Mouse (Mus musculus): ENCODE measurements around the gene Trub2. TPM values are rescaled to one million over a fixed set of nuclear protein-coding genes. Genes with fewer than 3 reads are reported as not detected.
A peak's percentile ranks its signal among the peaks of the same experiment; 100 is the strongest.

The Trub2 gene
- polyA plus RNA-seq, 1 experiment, result 29.8 TPM

DNA sequence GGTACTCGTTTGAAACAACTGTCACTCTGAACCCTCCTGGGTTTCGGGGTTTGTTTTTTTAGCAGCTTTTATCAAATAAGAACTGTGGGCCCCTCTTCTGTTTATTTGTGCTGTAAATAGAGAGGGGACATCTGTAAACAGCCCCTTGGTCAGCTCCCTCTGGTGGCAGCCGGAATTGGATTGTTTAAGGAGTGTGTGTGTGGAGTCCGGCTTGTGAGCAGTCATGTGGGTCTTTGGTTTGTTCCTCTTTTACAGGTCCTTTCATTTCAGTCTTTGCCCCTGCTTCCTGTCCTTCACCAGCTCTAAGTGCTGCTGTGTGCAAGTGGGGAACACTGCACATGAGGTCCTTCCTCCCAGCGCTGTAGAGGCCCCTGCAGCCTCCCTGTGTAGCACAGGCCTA lies 48.9 kb downstream of the Trub2 start:
- TF ChIP-seq CTCF (IDR thresholded peaks at IDR 0.05; ENCODE audit: extremely low read depth, insufficient read length, insufficient replicate concordance, low read depth, low read length) (peak; percentile 13; the same call in 1 of the 2 replicates), POLR2A (IDR thresholded peaks at IDR 0.05; ENCODE audit: low read depth, low read length) (no peak)

DNA sequence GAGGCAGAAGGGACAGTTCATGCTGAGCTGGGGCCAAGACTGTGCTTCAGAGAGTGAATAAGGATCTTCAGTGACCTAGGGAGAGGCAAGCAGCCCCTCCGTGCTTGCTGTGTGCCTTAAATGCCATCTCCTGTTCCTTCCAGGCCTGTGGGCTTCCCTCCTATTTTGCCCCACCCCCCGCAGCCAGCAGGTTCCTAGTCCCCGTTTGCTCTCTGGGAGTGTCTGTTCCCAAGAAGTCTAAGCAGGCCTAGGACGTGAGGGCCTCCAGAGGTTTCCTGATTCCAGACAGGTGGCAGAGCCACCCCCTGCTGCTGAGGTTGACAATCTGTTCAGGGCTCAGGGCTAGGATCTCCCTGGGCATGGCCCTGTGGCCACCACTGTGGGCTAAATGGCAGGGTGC lies 49.5 kb downstream of the Trub2 start:
- Histone ChIP-seq H3K4me1 (ENCODE audit: control insufficient read depth, insufficient read depth, insufficient read length, low read length) (no peaks in the 10 kb centered on the region), H3K27ac (ENCODE audit: insufficient read depth, low read depth, low read length) (no peak overlapping the region), H3K36me3 (ENCODE audit: control insufficient read depth, insufficient read depth, low read length) (peaks cover 37% of the 10 kb centered on the region), H3K4me3 (ENCODE audit: low read depth, low read length) (no peak overlapping the region), H3K27me3 (ENCODE audit: control insufficient read depth, insufficient read depth, low read length) (no peaks in the 10 kb centered on the region)
- WGBS, result 71% methylated on average over 4 of the region's 4 CpGs
- no peak for TF ChIP-seq CTCF (IDR thresholded peaks at IDR 0.05; ENCODE audit: extremely low read depth, insufficient read length, insufficient replicate concordance, low read depth, low read length)
- TF ChIP-seq POLR2A (IDR thresholded peaks at IDR 0.05; ENCODE audit: low read depth, low read length), result no peak

More for the DNA sequence above, 48.9 kb downstream of the Trub2 start:
- WGBS, result 73% methylated on average over 5 of the region's 5 CpGs
- no peak overlapping the region for H3K27ac ChIP-seq (ENCODE audit: insufficient read depth, low read depth, low read length)
- H3K4me3 ChIP-seq (ENCODE audit: low read depth, low read length), result no peak overlapping the region
- H3K27me3 ChIP-seq (ENCODE audit: control insufficient read depth, insufficient read depth, low read length), result no peaks in the 10 kb centered on the region
- no peaks in the 10 kb centered on the region for H3K4me1 ChIP-seq (ENCODE audit: control insufficient read depth, insufficient read depth, insufficient read length, low read length)
- H3K36me3 ChIP-seq (ENCODE audit: control insufficient read depth, insufficient read depth, low read length), result peaks cover 33% of the 10 kb centered on the region

DNA sequence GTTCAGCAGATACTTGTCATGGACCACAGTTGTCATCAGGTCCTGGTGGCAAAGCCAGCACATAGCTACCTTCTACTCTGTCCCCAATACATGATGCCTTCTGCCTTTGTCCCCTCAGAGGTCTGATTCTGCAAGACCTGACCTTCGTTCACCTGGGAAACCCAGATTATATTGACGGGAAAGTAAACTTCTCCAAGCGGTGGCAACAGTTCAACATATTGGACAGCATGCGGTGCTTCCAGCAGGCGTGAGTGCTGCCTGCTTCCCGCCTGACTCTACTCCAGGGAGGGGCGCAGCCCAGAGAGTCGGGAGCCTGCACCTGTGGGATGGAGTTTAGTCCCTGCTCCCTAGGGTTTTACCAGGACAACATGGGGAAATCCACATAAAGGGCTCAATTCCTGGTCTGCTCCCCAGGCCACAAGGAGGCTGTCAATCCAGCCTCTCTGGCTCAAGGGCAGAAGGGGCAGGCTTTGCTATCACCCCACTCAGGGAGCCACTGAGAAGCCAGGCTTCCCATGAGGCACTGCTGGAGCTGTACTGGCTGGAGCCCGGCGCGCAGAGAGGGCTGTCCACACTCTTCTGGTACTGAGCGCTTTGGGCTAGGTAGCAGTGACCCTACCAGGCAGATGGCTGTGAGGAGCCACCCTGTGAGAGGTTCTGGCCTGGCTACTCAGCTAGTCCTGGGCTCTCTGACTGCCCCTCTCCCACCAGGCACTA lies 50.9 kb downstream of the Trub2 start:
- Histone ChIP-seq H3K27ac (ENCODE audit: insufficient read depth, low read depth, low read length) (no peak overlapping the region), H3K36me3 (ENCODE audit: control insufficient read depth, insufficient read depth, low read length) (peaks cover 38% of the 10 kb centered on the region), H3K27me3 (ENCODE audit: control insufficient read depth, insufficient read depth, low read length) (no peaks in the 10 kb centered on the region), H3K4me1 (ENCODE audit: control insufficient read depth, insufficient read depth, insufficient read length, low read length) (no peaks in the 10 kb centered on the region), H3K4me3 (ENCODE audit: low read depth, low read length) (no peak overlapping the region)
- TF ChIP-seq POLR2A (IDR thresholded peaks at IDR 0.05; ENCODE audit: low read depth, low read length) (no peak), CTCF (IDR thresholded peaks at IDR 0.05; ENCODE audit: extremely low read depth, insufficient read length, insufficient replicate concordance, low read depth, low read length) (no peak)
- 63% methylated on average over 12 of the region's 12 CpGs for WGBS

DNA sequence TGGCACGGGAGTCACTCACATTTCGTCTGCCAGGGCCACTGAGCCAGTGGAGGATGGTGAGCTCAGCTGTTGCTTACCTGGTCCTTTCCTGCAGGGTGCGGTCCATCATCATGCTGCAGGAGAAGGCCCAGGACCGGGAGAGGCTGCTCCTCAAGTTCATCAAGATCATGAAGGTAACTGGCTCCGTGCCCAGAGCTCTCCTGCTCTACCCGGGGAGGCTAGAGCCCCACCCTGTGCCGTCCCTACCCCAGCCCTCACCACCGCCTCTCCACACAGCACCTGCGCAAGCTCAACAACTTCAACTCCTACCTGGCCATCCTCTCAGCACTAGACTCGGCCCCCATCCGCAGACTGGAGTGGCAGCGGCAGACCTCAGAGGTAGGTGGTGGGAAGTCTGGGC lies 52.6 kb downstream of the Trub2 start:
- H3K4me3 ChIP-seq (ENCODE audit: low read depth, low read length), result no peak overlapping the region
- no peak for TF ChIP-seq CTCF (IDR thresholded peaks at IDR 0.05; ENCODE audit: extremely low read depth, insufficient read length, insufficient replicate concordance, low read depth, low read length)
- no peak for TF ChIP-seq POLR2A (IDR thresholded peaks at IDR 0.05; ENCODE audit: low read depth, low read length)
- peaks cover 39% of the 10 kb centered on the region for H3K36me3 ChIP-seq (ENCODE audit: control insufficient read depth, insufficient read depth, low read length)
- no peaks in the 10 kb centered on the region for H3K4me1 ChIP-seq (ENCODE audit: control insufficient read depth, insufficient read depth, insufficient read length, low read length)
- 60% methylated on average over 12 of the region's 12 CpGs for WGBS
- no peaks in the 10 kb centered on the region for H3K27me3 ChIP-seq (ENCODE audit: control insufficient read depth, insufficient read depth, low read length)
- H3K27ac ChIP-seq (ENCODE audit: insufficient read depth, low read depth, low read length), result no peak overlapping the region

GRCm38 (mm10) chr2:29733348-29733747 lies 55.0 kb downstream of the Trub2 start:
- peaks cover 42% of the 10 kb centered on the region for H3K36me3 ChIP-seq (ENCODE audit: control insufficient read depth, insufficient read depth, low read length)
- 98% methylated on average over 5 of the region's 5 CpGs for WGBS
- H3K4me1 ChIP-seq (ENCODE audit: control insufficient read depth, insufficient read depth, insufficient read length, low read length), result no peaks in the 10 kb centered on the region
- H3K27ac ChIP-seq (ENCODE audit: insufficient read depth, low read depth, low read length), result no peak overlapping the region
- no peaks in the 10 kb centered on the region for H3K27me3 ChIP-seq (ENCODE audit: control insufficient read depth, insufficient read depth, low read length)
- TF ChIP-seq POLR2A (IDR thresholded peaks at IDR 0.05; ENCODE audit: low read depth, low read length), result no peak
- no peak for TF ChIP-seq CTCF (IDR thresholded peaks at IDR 0.05; ENCODE audit: extremely low read depth, insufficient read length, insufficient replicate concordance, low read depth, low read length)
- H3K4me3 ChIP-seq (ENCODE audit: low read depth, low read length), result no peak overlapping the region

DNA sequence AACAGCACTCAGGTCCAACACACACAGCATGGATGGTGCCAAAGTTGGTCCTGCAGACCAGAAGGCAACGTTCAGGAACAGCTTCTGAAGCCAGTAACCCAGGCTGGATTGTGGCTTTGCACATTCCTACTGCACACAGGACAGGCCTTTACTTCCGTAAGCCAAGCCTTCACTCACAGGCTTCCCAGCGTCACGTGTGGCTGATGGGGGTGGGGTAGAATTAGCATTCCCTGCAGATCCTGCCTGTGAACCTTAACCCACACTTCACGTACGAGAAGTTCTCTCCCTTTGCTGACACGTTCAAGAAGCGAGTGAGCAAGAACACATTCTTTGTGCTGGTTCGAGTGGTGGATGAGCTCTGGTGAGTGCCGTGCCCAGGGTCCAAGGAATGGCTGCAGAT lies 55.7 kb downstream of the Trub2 start:
- H3K27ac ChIP-seq (ENCODE audit: insufficient read depth, low read depth, low read length), result no peak overlapping the region
- no peaks in the 10 kb centered on the region for H3K27me3 ChIP-seq (ENCODE audit: control insufficient read depth, insufficient read depth, low read length)
- WGBS, result 90% methylated on average over 10 of the region's 10 CpGs
- TF ChIP-seq CTCF (IDR thresholded peaks at IDR 0.05; ENCODE audit: extremely low read depth, insufficient read length, insufficient replicate concordance, low read depth, low read length) (no peak), POLR2A (IDR thresholded peaks at IDR 0.05; ENCODE audit: low read depth, low read length) (no peak)
- no peaks in the 10 kb centered on the region for H3K4me1 ChIP-seq (ENCODE audit: control insufficient read depth, insufficient read depth, insufficient read length, low read length)
- peaks cover 38% of the 10 kb centered on the region for H3K36me3 ChIP-seq (ENCODE audit: control insufficient read depth, insufficient read depth, low read length)
- no peak overlapping the region for H3K4me3 ChIP-seq (ENCODE audit: low read depth, low read length)

DNA sequence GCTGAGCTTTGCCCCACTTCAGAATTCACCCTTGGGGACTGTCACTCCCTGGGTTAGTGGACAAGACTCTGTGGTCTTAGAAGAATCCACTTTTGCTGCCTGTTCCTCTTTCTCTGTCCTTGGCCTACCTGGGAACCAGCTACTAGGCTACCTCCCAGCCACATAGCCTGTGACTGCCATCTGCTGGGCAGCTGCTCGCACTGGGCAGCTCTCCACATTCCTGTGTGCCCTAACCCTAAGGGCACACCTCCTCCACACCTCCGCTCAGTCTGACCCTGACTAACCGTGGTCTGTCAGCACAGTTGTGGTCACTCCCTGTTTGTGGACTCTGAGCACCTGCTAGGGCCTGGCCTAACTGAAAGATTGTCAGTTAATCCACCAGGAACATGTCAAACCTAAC lies 56.8 kb downstream of the Trub2 start:
- 56% methylated on average over 3 of the region's 3 CpGs for WGBS
- Histone ChIP-seq H3K4me3 (ENCODE audit: low read depth, low read length) (no peak overlapping the region), H3K27me3 (ENCODE audit: control insufficient read depth, insufficient read depth, low read length) (no peaks in the 10 kb centered on the region), H3K27ac (ENCODE audit: insufficient read depth, low read depth, low read length) (no peak overlapping the region), H3K4me1 (ENCODE audit: control insufficient read depth, insufficient read depth, insufficient read length, low read length) (no peaks in the 10 kb centered on the region), H3K36me3 (ENCODE audit: control insufficient read depth, insufficient read depth, low read length) (peaks cover 31% of the 10 kb centered on the region)
- peak; percentile 49; the same call in 1 of the 2 replicates for TF ChIP-seq CTCF (IDR thresholded peaks at IDR 0.05; ENCODE audit: extremely low read depth, insufficient read length, insufficient replicate concordance, low read depth, low read length)
- no peak for TF ChIP-seq POLR2A (IDR thresholded peaks at IDR 0.05; ENCODE audit: low read depth, low read length)
